Mouse (Mus musculus) G1E (cell line): ENCODE measurements at regions not wholly inside any gene's neighbourhood (a gene's known extent, or its start where the extent isn't known, plus 50 kb on each side); places are given as distances from the start of the nearest gene placed in this dataset.

ENCODE experiments used
- CTCF ChIP-seq: IDR thresholded peaks from 2 replicates; pipeline ENCODE4 v1.5.1; 2012; ENCODE audit warnings: low read depth, low read length, inconsistent platforms, mixed read lengths
- GATA1 ChIP-seq: IDR thresholded peaks from 2 replicates; pipeline ENCODE4 v1.6.1; 2012; ENCODE audit warnings: borderline replicate concordance, low read length, inconsistent platforms, mixed read lengths
- GATA2 ChIP-seq: IDR thresholded peaks from 2 replicates; pipeline ENCODE4 v1.6.1; 2012; ENCODE audit warnings: low read depth, low read length, inconsistent platforms, borderline replicate concordance
- POLR2AphosphoS5 ChIP-seq: IDR thresholded peaks from 2 replicates; pipeline ENCODE4 v1.6.1; 2012; ENCODE audit warnings: low read depth, low read length, inconsistent platforms; ENCODE audit not compliant: insufficient replicate concordance

DNA sequence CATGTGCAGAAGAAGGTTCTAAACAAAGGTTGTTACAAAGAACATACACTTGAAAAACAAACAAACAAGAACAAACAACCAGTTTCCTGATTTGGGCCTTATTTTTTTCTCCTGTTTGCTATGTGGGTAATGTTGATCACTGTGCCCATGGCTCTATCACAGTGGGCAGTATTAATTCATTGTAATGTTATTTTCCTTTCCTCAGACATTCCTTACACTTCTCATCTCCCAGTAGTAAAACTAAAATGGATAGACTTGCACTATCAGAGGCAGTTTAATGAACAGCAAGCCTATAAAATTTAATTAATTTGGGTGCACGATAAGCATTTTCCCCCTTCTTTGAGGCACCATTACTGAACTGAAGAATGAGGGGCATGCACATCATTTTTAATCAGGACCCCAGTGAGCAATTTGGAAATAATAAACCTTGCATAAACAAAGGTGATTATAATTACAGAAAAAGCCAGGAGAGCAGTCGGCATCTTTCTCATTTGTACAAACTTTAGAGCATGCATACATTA lies 1040.3 kb upstream of the Prmt6 start:
- TF ChIP-seq CTCF (no peak), POLR2AphosphoS5 (no peak), GATA1 (no peak), GATA2 (no peak)
